Mouse (Mus musculus): ENCODE results near the gene Abcc4. TPM values are rescaled to one million over a fixed set of nuclear protein-coding genes. Genes with fewer than 3 reads are reported as not detected.

The Abcc4 gene
- total RNA-seq, 2 experiments from 2014 or later: 2.9 to 3.1 TPM

Small RNAs within 50 kb of the gene (microRNA-seq; reads per million reads assigned to microRNA genes)
- gene Mir6391: 0 reads per million in 2 experiments

Other genes starting within 250 kb of the Abcc4 start
- gene Cldn10, start 81.7 kb upstream of the Abcc4 start, total RNA-seq (2021): under 1 TPM; 0.23 to 0.24 TPM
- 1 to 10 TPM; 4.8 to 6.6 TPM for gene Dzip1, start 219.2 kb upstream of the Abcc4 start, total RNA-seq (2021)
- gene Dnajc3, start 231.8 kb upstream of the Abcc4 start, total RNA-seq (2021): 10 to 100 TPM; 28.1 to 28.4 TPM